Mouse (Mus musculus) spleen, adult 2 months (tissue): ENCODE data around the gene Ccdc28b. TPM values are rescaled to one million over a fixed set of nuclear protein-coding genes. Genes with fewer than 3 reads are reported as not detected.

ENCODE experiments used
- DNase-seq, 2 experiments: peaks; one replicate each; pipeline versions ENCODE4 v3.0.0 to v3.0.0-alpha.2; 2012 to 2021; ENCODE audit warnings: low spot score in 2 of 2, low read depth in 1 of 2
- H3K27ac ChIP-seq: fragments of 200-500 bp; 2 replicates; pipeline ENCODE4 v1.5.1; 2012; ENCODE audit warnings: low read length, inconsistent platforms; ENCODE audit not compliant: insufficient read depth
- H3K27me3 ChIP-seq: fragments of 200-500 bp; 2 replicates; pipeline ENCODE4 v1.6.1; 2012; ENCODE audit warnings: mild to moderate bottlenecking, moderate library complexity, low read length, inconsistent platforms; ENCODE audit not compliant: control insufficient read depth, insufficient read depth
- H3K36me3 ChIP-seq: fragments of 200-500 bp; 2 replicates; pipeline ENCODE4 v1.6.1; 2012; ENCODE audit warnings: mild to moderate bottlenecking, low read length, inconsistent platforms; ENCODE audit not compliant: control insufficient read depth, insufficient read depth
- H3K4me1 ChIP-seq: fragments of 200-500 bp; 2 replicates; pipeline ENCODE4 v1.6.1; 2011; ENCODE audit warnings: inconsistent platforms; ENCODE audit not compliant: control insufficient read depth, insufficient read depth, insufficient read length
- H3K4me3 ChIP-seq: fragments of 200-500 bp; 2 replicates; pipeline ENCODE4 v1.5.1; 2011; ENCODE audit warnings: mild to moderate bottlenecking, inconsistent platforms; ENCODE audit not compliant: insufficient read depth, insufficient read length; ENCODE audit errors: extremely low read depth
- CTCF ChIP-seq: fragments of 200-500 bp; IDR thresholded peaks from 2 replicates; pipeline ENCODE4 v1.5.1; 2011; ENCODE audit warnings: mild to moderate bottlenecking, inconsistent platforms; ENCODE audit not compliant: insufficient read depth, insufficient read length, insufficient replicate concordance; ENCODE audit errors: extremely low read depth
- POLR2A ChIP-seq: fragments of 200-500 bp; IDR thresholded peaks from 2 replicates; pipeline ENCODE4 v1.6.1; 2011; ENCODE audit warnings: low read depth, low read length, inconsistent platforms
- WGBS: fragments of 180-500 bp; shearing (Covaris S2); methylation state at CpG from one replicate; pipeline ENCODE4 v1.1.7; 2018; 5-methylcytosine and 5-hydroxymethylcytosine counted together
- polyA plus RNA-seq: library from polyadenylated mRNA; depleted of rRNA; stranded (reverse); fragments of >200 nt; gene quantifications from 2 replicates; pipeline ENCODE4 v1.2.3, GENCODE M21; 2012

The Ccdc28b gene
- polyA plus RNA-seq, 1 experiment = 16.3 TPM

DNA sequence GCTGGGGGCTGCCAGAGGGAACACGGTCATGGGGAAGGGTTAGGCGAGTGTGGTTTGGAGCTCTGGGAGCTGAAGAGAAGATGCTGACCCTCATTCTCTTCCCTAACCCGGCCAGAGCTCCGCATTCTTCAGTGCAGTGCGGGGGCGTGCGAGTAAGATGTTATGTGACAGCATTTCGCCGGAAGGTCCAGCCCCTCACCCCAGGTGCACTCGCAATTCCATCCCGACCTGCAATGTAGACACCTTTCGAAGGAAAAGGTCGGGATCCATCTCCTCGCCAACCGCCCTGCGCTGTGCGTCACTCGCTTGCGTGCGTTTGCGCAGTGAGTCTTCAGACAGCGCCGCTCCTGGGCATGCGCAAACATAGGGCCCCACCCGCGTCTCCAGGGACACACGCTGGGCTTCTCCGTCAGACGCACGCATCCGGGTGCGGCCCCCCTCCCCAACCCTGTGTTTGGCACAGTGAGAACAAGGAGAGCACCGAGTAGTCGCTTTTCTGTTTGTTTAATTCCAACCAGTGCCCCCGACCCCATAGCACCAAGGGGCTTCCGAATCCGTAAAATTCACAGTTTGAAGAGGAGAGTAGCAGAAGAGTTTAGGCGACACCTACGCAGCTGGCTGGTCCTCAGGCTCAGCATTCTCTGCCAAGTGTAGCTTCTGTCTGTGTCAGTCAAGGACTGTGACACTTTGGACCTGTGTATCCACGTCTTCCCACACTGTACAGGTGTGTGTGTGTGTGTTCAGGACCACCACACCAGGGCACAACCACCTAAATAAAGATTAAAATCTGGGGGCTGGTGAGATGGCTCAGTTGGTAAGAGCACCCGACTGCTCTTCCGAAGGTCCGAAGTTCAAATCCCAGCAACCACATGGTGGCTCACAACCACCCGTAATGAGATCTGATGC lies 4.7 kb downstream of the Ccdc28b start, which contains the start of gene Iqcc:
Gene Iqcc, minus strand, starts transcription at position 314 of the 906 bp plus-strand sequence.
- WGBS = 5% methylated on average over 44 of the region's 44 CpGs
- H3K36me3 ChIP-seq = no peaks in the 10 kb centered on the region; the same call in 1 of the 2 replicates

DNA sequence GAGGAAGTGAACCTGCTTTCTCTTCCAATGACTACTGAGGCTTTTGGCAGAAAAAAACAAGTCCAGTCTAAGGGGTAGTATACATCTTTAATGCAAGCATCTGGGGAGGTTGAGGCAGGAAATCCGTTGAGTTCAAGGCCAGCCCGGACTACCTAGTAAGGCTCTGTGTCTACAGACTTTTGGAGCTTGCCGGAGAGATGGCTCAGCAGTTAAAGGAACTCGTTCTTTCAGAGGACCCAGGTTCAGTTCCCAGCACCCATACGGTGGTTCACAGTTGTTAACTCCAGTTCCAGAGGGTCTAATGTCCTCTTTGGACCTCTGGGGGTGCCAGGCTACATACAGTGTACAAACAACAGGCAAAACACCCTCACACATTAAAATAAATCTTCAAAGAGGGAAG lies 5.7 kb downstream of the Ccdc28b start:
- WGBS = 94% methylated on average over 5 of the region's 5 CpGs
- H3K4me3 ChIP-seq = no peak overlapping the region

More for the DNA sequence above, 4.7 kb downstream of the Ccdc28b start, which contains the start of gene Iqcc:
- no peaks in the 10 kb centered on the region for H3K27me3 ChIP-seq
- peak; percentile 92 for TF ChIP-seq POLR2A
- TF ChIP-seq CTCF = no peak
- H3K27ac ChIP-seq = peak within 1 kb of the TSS; percentile 79
- H3K4me1 ChIP-seq = peaks cover 8% of the 10 kb centered on the region; the same call in 1 of the 2 replicates
- peak within 1 kb of the TSS; percentile 86 for H3K4me3 ChIP-seq
- DNase-seq = peak; percentile 88 to 97

DNA sequence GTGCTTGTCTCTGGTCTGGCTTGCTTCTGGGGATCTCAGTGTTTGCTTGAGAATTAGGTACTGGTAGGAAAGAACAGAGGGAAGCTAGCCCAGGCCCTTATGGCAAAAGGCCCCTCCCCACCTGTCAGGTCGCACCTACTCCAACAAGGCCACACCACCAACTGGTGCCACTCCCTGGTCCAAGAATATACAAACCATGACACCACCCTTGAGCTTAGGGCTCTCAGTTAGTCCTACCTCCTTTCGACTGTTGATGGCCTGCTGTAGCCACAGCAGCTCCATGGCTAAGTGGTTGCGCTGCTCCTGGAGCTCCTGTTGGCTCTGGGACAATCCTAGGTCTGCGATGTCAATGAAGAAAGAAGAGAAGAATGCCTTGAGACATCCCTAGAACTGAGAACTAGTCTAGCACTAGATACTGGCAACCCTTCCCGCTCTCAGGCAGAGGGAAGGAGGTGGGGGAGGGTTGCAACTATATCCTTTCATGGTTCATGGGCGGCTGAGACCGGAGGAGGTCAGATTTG lies 6.6 kb downstream of the Ccdc28b start:
- Histone ChIP-seq H3K4me3 (no peak overlapping the region), H3K27ac (no peak overlapping the region), H3K27me3 (no peaks in the 10 kb centered on the region), H3K36me3 (no peaks in the 10 kb centered on the region; the same call in 1 of the 2 replicates), H3K4me1 (peaks cover 2% of the 10 kb centered on the region; the same call in 1 of the 2 replicates)
- DNase-seq = no peak
- WGBS = 97% methylated on average over 7 of the region's 7 CpGs
- no peak for TF ChIP-seq CTCF
- no peak for TF ChIP-seq POLR2A

More for the DNA sequence above, 5.7 kb downstream of the Ccdc28b start:
- Histone ChIP-seq H3K4me1 (peaks cover 6% of the 10 kb centered on the region; the same call in 1 of the 2 replicates), H3K27me3 (no peaks in the 10 kb centered on the region), H3K36me3 (no peaks in the 10 kb centered on the region; the same call in 1 of the 2 replicates), H3K27ac (no peak overlapping the region)
- no peak for DNase-seq
- TF ChIP-seq POLR2A (no peak), CTCF (no peak)

DNA sequence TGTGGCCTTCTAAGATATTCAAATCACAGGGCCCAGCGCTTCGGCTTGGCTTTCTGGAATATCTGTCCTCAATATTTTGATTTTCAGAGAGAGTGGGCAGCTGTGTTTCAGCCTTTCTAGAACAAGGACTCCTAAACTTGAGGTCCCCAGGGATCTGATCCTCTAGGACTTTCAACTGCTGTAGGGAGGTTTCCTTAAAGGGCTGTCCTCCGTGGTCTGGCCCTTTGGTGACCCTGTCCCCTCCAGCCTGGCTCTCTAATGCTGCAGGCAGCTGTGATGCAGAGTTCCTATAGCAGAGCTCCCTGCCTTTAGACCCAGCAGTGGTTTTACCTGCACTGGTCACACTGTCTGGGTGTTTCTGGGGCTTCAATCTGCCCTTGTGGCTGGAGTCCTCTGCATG lies 7.1 kb downstream of the Ccdc28b start:
- Histone ChIP-seq H3K27me3 (no peaks in the 10 kb centered on the region), H3K4me1 (peaks cover 2% of the 10 kb centered on the region; the same call in 1 of the 2 replicates), H3K27ac (no peak overlapping the region), H3K36me3 (no peaks in the 10 kb centered on the region; the same call in 1 of the 2 replicates), H3K4me3 (no peak overlapping the region)
- DNase-seq = no peak
- TF ChIP-seq CTCF (no peak), POLR2A (no peak)
- 94% methylated on average over 3 of the region's 3 CpGs for WGBS

DNA sequence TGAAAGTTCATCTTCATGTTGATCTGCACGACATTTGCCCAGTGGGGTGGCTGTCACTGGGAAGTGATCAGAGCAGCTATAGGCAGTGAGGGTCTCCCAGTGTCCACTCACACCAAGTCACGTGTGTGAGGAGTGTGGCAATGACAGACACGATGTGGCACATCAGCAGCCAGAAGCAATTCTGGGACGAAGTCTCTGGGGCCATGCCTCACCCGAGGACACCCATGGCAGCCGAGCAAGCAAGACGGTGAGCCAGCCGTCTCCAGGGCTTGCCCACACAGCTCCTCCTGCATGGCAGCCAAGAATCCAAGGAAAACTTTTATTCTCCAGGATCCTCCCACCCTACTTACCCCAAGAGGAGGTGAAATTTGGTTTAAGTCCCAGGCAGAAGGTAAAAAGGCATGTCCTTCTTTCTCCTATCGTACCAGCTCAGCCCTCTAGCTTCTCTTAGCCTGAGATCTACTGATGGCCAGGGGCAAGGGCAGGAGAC lies 7.9 kb downstream of the Ccdc28b start:
- 93% methylated on average over 9 of the region's 9 CpGs for WGBS
- Histone ChIP-seq H3K36me3 (no peaks in the 10 kb centered on the region; the same call in 1 of the 2 replicates), H3K4me1 (peaks cover 2% of the 10 kb centered on the region; the same call in 1 of the 2 replicates), H3K4me3 (no peak overlapping the region), H3K27ac (no peak overlapping the region), H3K27me3 (no peaks in the 10 kb centered on the region)
- no peak for TF ChIP-seq CTCF
- no peak for TF ChIP-seq POLR2A
- DNase-seq = no peak

DNA sequence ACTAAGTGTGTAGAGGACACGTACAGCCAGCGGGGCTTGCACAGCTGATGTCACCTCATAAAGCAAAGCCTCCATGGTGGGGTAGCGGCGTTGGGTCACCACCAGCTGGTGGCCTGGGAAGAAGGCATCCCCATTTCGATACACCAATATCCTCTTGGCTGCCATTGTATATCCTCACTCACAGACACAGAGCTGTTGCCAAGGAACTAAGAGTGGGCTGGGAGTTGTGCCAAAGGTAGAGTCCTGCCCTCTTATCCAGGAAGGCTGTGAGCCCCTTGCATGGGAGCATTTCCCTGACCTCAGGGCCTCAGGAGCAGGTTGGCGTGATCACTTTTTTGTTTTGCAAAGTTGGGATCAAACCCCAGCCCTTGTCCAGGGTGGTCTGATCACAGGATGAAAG lies 9.7 kb downstream of the Ccdc28b start, which contains the start of gene Dcdc2b:
Gene Dcdc2b, minus strand, starts transcription at position 165 of the 400 bp plus-strand sequence.
- no peak within 1 kb of the TSS for H3K4me3 ChIP-seq
- WGBS = 92% methylated on average over 6 of the region's 6 CpGs
- no peak within 1 kb of the TSS for H3K27ac ChIP-seq
- no peaks in the 10 kb centered on the region for H3K36me3 ChIP-seq
- TF ChIP-seq CTCF (no peak), POLR2A (no peak)
- H3K27me3 ChIP-seq = no peaks in the 10 kb centered on the region
- no peak for DNase-seq
- peaks cover 15% of the 10 kb centered on the region; the same call in 1 of the 2 replicates for H3K4me1 ChIP-seq
